Mouse (Mus musculus): Measurements from ENCODE around the gene Gm17334.

The Gm17334 gene

DNA sequence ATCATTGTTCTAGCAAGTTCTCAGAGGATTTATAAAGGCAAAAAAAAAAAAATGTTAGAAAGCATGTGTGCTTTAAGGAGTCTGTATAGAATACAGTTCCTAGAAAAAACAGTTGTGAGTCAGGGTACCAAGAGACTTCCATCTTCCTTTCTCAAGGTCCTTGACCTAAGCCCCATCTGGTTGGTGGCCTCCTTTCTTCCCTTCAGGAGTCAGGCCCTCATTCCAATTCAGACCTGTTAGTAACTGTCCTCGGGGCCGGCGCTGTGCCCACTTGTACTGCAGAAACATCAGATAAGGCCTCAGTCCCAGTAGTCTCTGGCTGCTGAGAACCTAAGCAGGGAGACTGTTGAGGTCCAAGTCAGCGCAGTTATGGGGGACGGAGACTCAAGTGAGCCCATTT, at the start of gene Gm17334:
Gene Gm17334 (minus strand): TSS at position 101 of the 400 bp plus-strand sequence.
- DNase-seq (ENCODE audit: low read depth), result no peak

GRCm38 (mm10) chr11:53821945-53822338, 49.0 kb upstream of the Gm17334 start:
- no peak for DNase-seq (ENCODE audit: low read depth)

DNA sequence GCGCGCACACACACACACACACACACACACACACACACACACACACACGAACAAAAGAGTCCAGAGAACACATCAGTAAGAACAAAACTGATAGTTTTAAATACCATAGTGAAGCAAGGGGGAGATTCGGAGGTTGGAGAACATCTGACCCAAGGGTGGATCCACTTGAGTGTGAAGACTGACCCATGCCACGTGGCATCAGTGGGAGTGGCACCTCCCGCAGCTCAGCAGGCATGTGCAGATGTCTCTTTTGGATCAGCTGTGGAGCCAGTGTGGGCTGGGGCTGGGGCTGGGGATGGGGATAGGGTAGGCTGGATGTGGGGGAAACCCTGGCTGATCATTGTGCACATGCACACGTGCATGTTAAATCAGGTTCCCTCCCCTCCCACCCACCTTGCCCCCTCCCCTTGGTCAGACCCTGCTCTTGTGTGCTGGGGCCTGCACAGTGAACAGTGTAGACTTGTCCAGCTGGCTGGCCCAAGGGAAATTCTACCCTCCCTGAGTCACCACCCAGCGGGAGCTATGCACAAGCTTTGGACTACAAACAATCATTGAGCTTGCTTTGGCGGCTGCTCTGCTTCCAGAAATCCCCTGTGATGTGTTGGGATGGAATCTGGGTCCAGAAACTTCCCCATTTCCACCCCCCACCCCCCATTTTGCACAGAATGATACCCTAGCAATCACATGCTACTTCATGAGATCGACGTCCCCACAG, 48.4 kb upstream of the Gm17334 start:
- DNase-seq (ENCODE audit: low read depth), result no peak

- peak; percentile 35 for DNase-seq (ENCODE audit: low read depth)
These were observed 47.7 kb upstream of the Gm17334 start for GRCm38 (mm10) chr11:53820516-53821170.

- DNase-seq (ENCODE audit: low read depth), result no peak
These were observed 46.5 kb upstream of the Gm17334 start for GRCm38 (mm10) chr11:53819511-53819910.

DNA sequence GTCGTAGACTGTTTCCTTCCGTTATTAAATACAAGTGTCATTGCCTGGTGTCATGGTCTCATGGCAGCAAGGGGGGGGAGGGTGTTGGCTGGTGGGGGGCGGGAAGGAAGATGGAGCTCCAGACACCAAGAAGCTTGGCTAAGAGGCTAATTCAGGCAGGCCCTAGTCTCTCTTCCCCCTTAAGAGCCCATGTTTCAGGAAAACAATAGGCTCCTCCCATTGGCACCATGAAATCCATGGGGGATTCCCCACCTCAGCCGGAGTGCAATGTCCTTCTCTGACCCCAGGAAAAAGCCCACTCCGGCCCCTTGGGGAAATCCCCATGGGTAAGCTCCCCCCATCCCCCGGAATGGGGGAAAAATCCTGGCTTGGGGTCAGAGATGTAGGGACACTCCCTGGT, 45.8 kb upstream of the Gm17334 start:
- DNase-seq (ENCODE audit: low read depth), result no peak

DNA sequence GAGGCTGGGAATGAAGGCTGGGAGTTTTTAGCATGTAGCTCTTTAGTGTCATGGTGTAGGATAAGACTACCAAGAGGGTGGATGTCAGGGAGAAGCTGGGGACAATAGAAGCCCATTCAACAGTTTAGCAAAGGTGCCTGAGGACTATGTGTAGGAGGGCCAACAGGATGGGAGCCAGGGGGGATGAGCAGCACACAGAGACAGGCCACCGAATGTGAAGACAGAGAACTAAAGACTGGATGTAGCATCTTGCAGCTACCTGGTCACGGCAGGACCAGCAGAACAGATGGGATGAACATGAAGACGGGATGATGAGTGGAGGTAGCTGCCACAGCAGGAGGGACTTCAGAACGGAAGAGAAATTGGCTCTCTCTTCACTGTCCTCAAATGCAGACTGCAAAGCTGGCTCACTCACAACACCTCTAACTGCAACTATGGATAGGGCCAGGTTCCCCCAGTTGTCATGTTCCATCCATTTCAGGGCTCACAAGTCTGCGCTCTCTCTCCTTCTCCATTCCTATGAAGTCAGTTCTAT, 43.9 kb upstream of the Gm17334 start:
- DNase-seq (ENCODE audit: low read depth), result no peak

- no peak for DNase-seq (ENCODE audit: low read depth)
These were observed 41.8 kb upstream of the Gm17334 start for GRCm38 (mm10) chr11:53814810-53815209.

DNA sequence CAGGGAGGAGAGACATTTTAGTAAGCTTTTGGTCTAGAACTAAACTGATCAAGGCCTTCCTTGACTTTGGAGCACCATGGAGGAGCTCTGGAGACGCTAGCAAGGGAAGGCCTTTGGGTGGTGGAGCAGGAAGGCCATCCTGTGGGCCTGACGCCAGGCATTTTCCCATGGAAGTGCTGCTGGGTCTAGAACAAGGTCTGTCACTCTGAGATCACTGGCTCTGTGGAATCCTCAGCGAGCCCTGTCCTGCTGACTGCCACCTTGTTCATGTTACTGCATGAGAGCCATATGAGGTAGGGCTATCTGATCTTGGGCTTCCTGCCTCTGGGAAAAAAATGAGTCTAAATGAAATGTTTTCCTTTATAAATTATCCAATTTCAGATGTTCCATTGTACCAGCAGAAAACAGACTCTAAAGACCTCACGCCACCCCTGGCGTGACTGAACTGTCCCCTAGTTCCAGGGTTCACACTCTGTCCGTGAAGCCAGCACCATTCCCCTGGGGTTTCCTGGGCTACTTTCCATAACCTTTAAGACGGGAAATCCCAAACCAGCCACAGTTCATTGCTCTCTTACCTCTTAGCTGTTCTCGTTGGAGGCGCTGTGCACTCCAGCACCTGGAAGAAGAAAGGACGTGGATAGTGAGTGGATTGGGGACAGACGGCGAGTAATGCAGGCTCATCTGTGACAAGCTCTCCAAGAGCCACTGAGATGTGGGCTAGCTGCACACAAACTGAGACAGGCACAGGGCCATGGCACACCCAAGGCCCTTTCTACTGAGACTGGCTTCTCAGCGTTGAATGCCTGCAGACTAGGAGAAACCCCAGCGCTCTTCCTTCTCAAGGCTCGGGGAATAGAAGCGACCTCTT, 40.2 kb upstream of the Gm17334 start:
- no peak for DNase-seq (ENCODE audit: low read depth)

GRCm38 (mm10) chr11:53811312-53811711, 38.3 kb upstream of the Gm17334 start:
- DNase-seq (ENCODE audit: low read depth), result no peak

DNA sequence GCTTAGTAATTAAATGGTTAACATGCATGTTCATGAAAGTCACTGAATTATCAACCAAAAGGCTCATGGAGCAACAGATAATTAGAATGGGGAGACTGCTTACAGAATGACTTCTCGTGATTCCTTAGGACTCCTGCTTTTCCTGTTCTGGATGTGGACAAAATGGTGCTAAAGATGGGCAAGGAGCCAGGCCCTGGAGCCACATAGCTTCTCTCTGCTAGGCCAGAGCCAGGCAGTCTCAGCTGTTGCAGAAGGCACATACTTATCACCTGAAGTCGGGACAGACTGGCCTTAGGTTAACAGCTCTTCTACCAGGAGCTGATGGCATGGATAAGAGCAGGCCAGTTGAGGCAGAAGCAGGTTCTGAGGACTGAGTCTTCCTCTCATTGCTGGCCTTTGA, 37.8 kb upstream of the Gm17334 start:
- no peak for DNase-seq (ENCODE audit: low read depth)

- peak; percentile 37 for DNase-seq (ENCODE audit: low read depth)
These were observed 37.2 kb upstream of the Gm17334 start for GRCm38 (mm10) chr11:53810156-53810555.

- no peak for DNase-seq (ENCODE audit: low read depth)
These were observed 36.4 kb upstream of the Gm17334 start for GRCm38 (mm10) chr11:53809354-53809753.

- peak; percentile 34 for DNase-seq (ENCODE audit: low read depth)
These were observed 32.8 kb upstream of the Gm17334 start for GRCm38 (mm10) chr11:53805786-53806185.

GRCm38 (mm10) chr11:53804569-53805344, 31.8 kb upstream of the Gm17334 start:
- DNase-seq (ENCODE audit: low read depth), result no peak

DNA sequence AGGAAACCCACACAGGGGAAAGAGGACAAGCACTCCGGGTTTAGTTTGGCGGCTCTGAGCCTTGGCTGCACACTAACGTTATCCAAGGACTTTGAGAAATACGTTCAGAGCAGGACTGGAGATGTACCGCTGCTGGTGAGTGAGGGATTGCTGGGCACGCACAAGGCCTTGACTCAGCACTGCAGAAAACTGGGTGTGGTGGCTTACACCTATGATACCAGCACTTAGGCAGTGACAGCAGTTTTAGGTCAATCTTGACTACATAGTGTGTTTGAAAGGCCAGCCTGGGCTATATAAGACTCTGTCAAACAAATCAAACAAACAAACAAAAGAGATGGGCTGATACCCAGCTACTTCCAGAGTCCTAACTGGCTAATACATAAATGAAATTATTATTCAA, 30.5 kb upstream of the Gm17334 start:
- no peak for DNase-seq (ENCODE audit: low read depth)

- DNase-seq (ENCODE audit: low read depth), result peak; percentile 72
These were observed 30.1 kb upstream of the Gm17334 start for GRCm38 (mm10) chr11:53803093-53803492.

GRCm38 (mm10) chr11:53800975-53801374, 28.0 kb upstream of the Gm17334 start:
- no peak for DNase-seq (ENCODE audit: low read depth)

DNA sequence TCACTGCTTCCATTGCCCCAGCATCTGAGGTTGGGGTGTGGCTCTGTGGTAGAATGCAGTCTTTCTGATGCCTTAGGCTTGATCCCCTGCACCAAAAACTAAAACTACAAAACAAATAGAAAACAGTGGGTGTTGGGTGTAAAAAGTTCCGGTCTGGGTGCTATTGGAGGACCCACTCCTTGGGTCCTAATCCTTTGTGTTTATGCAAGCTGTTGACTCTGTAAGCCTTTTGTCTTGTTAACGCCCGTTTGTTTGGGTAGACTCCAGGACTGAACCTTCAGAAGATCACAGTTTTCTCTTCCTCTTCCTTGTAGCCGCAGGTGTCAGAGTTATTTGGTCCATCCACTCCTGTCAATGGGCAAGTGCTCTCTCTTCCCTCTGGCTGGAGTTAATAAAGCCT, 27.0 kb upstream of the Gm17334 start:
- DNase-seq (ENCODE audit: low read depth), result no peak

GRCm38 (mm10) chr11:53798041-53798711, 25.2 kb upstream of the Gm17334 start:
- no peak for DNase-seq (ENCODE audit: low read depth)

DNA sequence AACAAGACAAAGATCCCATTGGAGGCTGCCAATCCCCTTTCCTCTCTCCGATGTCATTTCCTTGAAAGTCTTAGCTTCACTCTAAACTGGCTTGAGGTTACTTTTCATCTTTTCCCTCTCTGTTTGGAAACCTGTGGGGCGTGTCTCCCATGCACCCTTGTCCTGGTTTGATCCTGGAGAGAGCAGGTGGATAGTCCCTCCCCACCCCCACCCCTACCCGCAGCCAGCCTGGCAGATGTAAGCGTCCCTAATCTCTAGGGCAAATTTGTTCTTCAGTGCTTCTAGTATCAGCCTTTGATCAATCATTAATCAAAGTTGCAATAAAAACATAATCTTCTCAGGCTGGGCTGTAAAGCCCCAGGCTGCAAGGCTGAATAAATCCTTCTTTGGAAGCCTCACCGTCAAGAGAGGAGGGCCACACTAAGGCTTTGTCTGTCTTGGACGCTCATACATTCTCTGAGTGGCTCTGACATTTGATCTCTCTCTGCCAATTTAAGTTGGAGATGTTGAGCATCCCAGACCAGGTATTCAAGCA, 24.5 kb upstream of the Gm17334 start:
- DNase-seq (ENCODE audit: low read depth), result no peak

All from 416B (cell line).